In genomic region chr7:28811640-28812275, GRCm38 (mm10) we compare ENCODE assay signal across 8 mouse cellular contexts. TPM values are rescaled to one million over a fixed set of nuclear protein-coding genes. Genes with fewer than 3 reads are reported as not detected.
A peak's percentile ranks its signal among the peaks of the same experiment; 100 is the strongest.
DNase-seq lines count a peak whose midpoint lies in the region; ATAC-seq and TF ChIP-seq lines count a peak whose summit lies in the region.

No protein-coding gene starts in this region.

- no peak for TF ChIP-seq CTCF in G1E (IDR thresholded peaks at IDR 0.05; ENCODE audit: low read depth, low read length)
- peak; percentile 17; the same call in 1 of the 2 replicates for TF ChIP-seq CTCF in liver, postnatal 0 days (IDR thresholded peaks at IDR 0.05; ENCODE audit: low read depth)

- peak overlapping the region; percentile 99 for H3K27ac ChIP-seq in heart, embryonic 12.5 days (ENCODE audit: poor library complexity, severe bottlenecking)
- peak overlapping the region; percentile 99 for H3K27ac ChIP-seq in heart, embryonic 16.5 days (ENCODE audit: low read length)
- H3K27ac ChIP-seq in liver, postnatal 0 days (ENCODE audit: low read depth): peak overlapping the region; percentile 99

- H3K4me2 ChIP-seq in heart, embryonic 12.5 days: peak overlapping the region; percentile 83
- H3K4me2 ChIP-seq in heart, embryonic 16.5 days (ENCODE audit: low read depth, low read length): peak overlapping the region; percentile 81
- H3K4me2 ChIP-seq in liver, postnatal 0 days (ENCODE audit: low read depth, low read length): peak overlapping the region; percentile 72

- no peaks in the 10 kb centered on the region for H3K27me3 ChIP-seq in heart, embryonic 12.5 days (replicated peaks)
- H3K27me3 ChIP-seq in G1E (ENCODE audit: insufficient read depth, low read length): no peaks in the 10 kb centered on the region
- H3K27me3 ChIP-seq in heart, embryonic 16.5 days (ENCODE audit: control insufficient read depth, insufficient read depth, low read length): no peaks in the 10 kb centered on the region
- no peaks in the 10 kb centered on the region for H3K27me3 ChIP-seq in liver, postnatal 0 days (ENCODE audit: insufficient read depth, low read length)

- no peaks in the 10 kb centered on the region for H3K9me3 ChIP-seq in heart, embryonic 12.5 days (replicated peaks)
- no peaks in the 10 kb centered on the region for H3K9me3 ChIP-seq in G1E (replicated peaks)
- no peaks in the 10 kb centered on the region for H3K9me3 ChIP-seq in heart, embryonic 16.5 days (replicated peaks; ENCODE audit: control insufficient read depth, low read length)
- H3K9me3 ChIP-seq in liver, postnatal 0 days (ENCODE audit: low read length): no peaks in the 10 kb centered on the region

- H3K9ac ChIP-seq in heart, embryonic 12.5 days: peak overlapping the region; percentile 99
- peak overlapping the region; percentile 95 for H3K9ac ChIP-seq in heart, embryonic 16.5 days (ENCODE audit: low read length)
- H3K9ac ChIP-seq in liver, postnatal 0 days (replicated peaks): peak overlapping the region; percentile 93

- peaks cover 48% of the 10 kb centered on the region for H3K36me3 ChIP-seq in heart, embryonic 12.5 days
- peaks cover 51% of the 10 kb centered on the region for H3K36me3 ChIP-seq in G1E (replicated peaks)
- H3K36me3 ChIP-seq in heart, embryonic 16.5 days (ENCODE audit: control insufficient read depth, insufficient read depth): peaks cover 42% of the 10 kb centered on the region
- H3K36me3 ChIP-seq in liver, postnatal 0 days (replicated peaks; ENCODE audit: insufficient read depth, low read length): peaks cover 40% of the 10 kb centered on the region

- no peak for ATAC-seq in heart, embryonic 12.5 days (ENCODE audit: insufficient number of reproducible peaks, low FRiP score)
- no peak for ATAC-seq in G1E (ENCODE audit: extremely low read depth, insufficient number of reproducible peaks, low FRiP score, poor library complexity, severe bottlenecking)
- no peak for ATAC-seq in heart, embryonic 16.5 days (replicated peaks; ENCODE audit: extremely low read depth, insufficient read depth, low FRiP score)
- ATAC-seq in liver, postnatal 0 days: no peak

- H3K4me3 ChIP-seq in heart, embryonic 12.5 days: peak overlapping the region; percentile 92
- H3K4me3 ChIP-seq in G1E (ENCODE audit: low read depth, low read length): peak overlapping the region; percentile 91
- peak overlapping the region; percentile 84 for H3K4me3 ChIP-seq in heart, embryonic 16.5 days (ENCODE audit: low read length)
- H3K4me3 ChIP-seq in liver, postnatal 0 days (ENCODE audit: low read depth, low read length): peak overlapping the region; percentile 93

- no peak; the same call in 1 of the 2 replicates for TF ChIP-seq EP300 in liver, postnatal 0 days (IDR thresholded peaks at IDR 0.05; ENCODE audit: low read depth)

- DNase-seq in heart, postnatal 4 days: no peak
- no peak for DNase-seq in G1E (ENCODE audit: low spot score)
- no peak for DNase-seq in liver, postnatal 0 days
- no peak for DNase-seq in thymus, adult 18-20 months
- no peak for DNase-seq in adrenal gland, adult 8-10 months
- DNase-seq in gastrocnemius, adult 8-10 months (ENCODE audit: low spot score in 2 of 2): no peak

- H3K4me1 ChIP-seq in heart, embryonic 12.5 days (replicated peaks): peaks cover 56% of the 10 kb centered on the region
- peaks cover 73% of the 10 kb centered on the region for H3K4me1 ChIP-seq in G1E (ENCODE audit: insufficient read depth, low read depth, low read length)
- H3K4me1 ChIP-seq in heart, embryonic 16.5 days (ENCODE audit: control insufficient read depth, insufficient read depth, low read length): peaks cover 40% of the 10 kb centered on the region
- peaks cover 36% of the 10 kb centered on the region for H3K4me1 ChIP-seq in liver, postnatal 0 days (ENCODE audit: insufficient read depth)

- 8% methylated on average over 7 of the region's 7 CpGs for WGBS in heart, embryonic 12.5 days
- WGBS in heart, embryonic 16.5 days: 2% methylated on average over 7 of the region's 7 CpGs
- 6% methylated on average over 7 of the region's 7 CpGs for WGBS in liver, postnatal 0 days (ENCODE audit: insufficient replicate concordance)

RNA-seq across cellular contexts. Expression of gene Hnrnpl, which starts 3.4 kb away (rescaled TPM):
- polyA plus RNA-seq in heart, embryonic 12.5 days (2016; fragmentation: Nextera tagmentation; extraction: Ambion mirVana): 218 and 232 TPM in 2 replicates
- total RNA-seq in heart, postnatal 4 days (2021): 100 to 1,000 TPM; 549 to 557 TPM
- total RNA-seq in G1E (2014; fragmentation: Nextera tagmentation) (442 and 470 TPM in 2 replicates), G1E (2017) (251 and 279 TPM in 2 replicates)
- polyA plus RNA-seq in G1E (2012): 430 and 529 TPM in 2 replicates
- 135 and 139 TPM in 2 replicates for polyA plus RNA-seq in heart, embryonic 16.5 days (2015; fragmentation: Nextera tagmentation; extraction: Ambion mirVana)
- 82.0 and 88.6 TPM in 2 replicates for polyA plus RNA-seq in liver, postnatal 0 days (2015; fragmentation: Nextera tagmentation; extraction: Ambion mirVana)
- 100 to 1,000 TPM; 331 to 473 (median 439) TPM for total RNA-seq in adrenal gland, adult 8-10 months (2022)
- total RNA-seq in gastrocnemius, adult 8-10 months (2022): 100 to 1,000 TPM; 105 to 116 (median 109) TPM

RNA-seq across cellular contexts. Expression of gene Ech1, which starts 13.3 kb away (rescaled TPM):
- polyA plus RNA-seq in heart, embryonic 12.5 days (2016; fragmentation: Nextera tagmentation; extraction: Ambion mirVana): 137 and 142 TPM in 2 replicates
- total RNA-seq in heart, postnatal 4 days (2021): 100 to 1,000 TPM; 647 to 783 TPM
- total RNA-seq in G1E (2014; fragmentation: Nextera tagmentation): 102 and 127 TPM in 2 replicates
- 78.5 and 94.3 TPM in 2 replicates for total RNA-seq in G1E (2017)
- 12.9 and 33.1 TPM in 2 replicates for polyA plus RNA-seq in G1E (2012)
- polyA plus RNA-seq in heart, embryonic 16.5 days (2015; fragmentation: Nextera tagmentation; extraction: Ambion mirVana): 281 and 288 TPM in 2 replicates
- polyA plus RNA-seq in liver, postnatal 0 days (2015; fragmentation: Nextera tagmentation; extraction: Ambion mirVana): 534 and 566 TPM in 2 replicates
- total RNA-seq in adrenal gland, adult 8-10 months (2022): 100 to 1,000 TPM; 402 to 476 (median 431) TPM
- 100 to 1,000 TPM; 222 to 343 (median 237) TPM for total RNA-seq in gastrocnemius, adult 8-10 months (2022)

RNA-seq across cellular contexts. Expression of gene Lgals4, which starts 21.9 kb away (rescaled TPM):
- polyA plus RNA-seq in heart, embryonic 12.5 days (2016; fragmentation: Nextera tagmentation; extraction: Ambion mirVana): 4.2 and 4.4 TPM in 2 replicates
- 10 to 100 TPM; 17.8 to 20.8 TPM for total RNA-seq in heart, postnatal 4 days (2021)
- total RNA-seq in G1E (2014; fragmentation: Nextera tagmentation): 0.87 and 3.0 TPM in 2 replicates
- total RNA-seq in G1E (2017): 1.9 and 3.4 TPM in 2 replicates
- 0.22 and 0.68 TPM in 2 replicates for polyA plus RNA-seq in G1E (2012)
- 12.3 and 17.4 TPM in 2 replicates for polyA plus RNA-seq in heart, embryonic 16.5 days (2015; fragmentation: Nextera tagmentation; extraction: Ambion mirVana)
- 19.5 and 21.3 TPM in 2 replicates for polyA plus RNA-seq in liver, postnatal 0 days (2015; fragmentation: Nextera tagmentation; extraction: Ambion mirVana)
- total RNA-seq in adrenal gland, adult 8-10 months (2022): 10 to 100 TPM in 2 of 4 experiments, 1 to 10 TPM in 2; 6.6 to 34.6 (median 18.8) TPM
- total RNA-seq in gastrocnemius, adult 8-10 months (2022): 1 to 10 TPM in 3 of 4 experiments, under 1 TPM in 1; 0.58 to 1.6 (median 1.4) TPM

RNA-seq across cellular contexts. Expression of gene Rinl, which starts 23.0 kb away (rescaled TPM):
- 2.7 and 2.8 TPM in 2 replicates for polyA plus RNA-seq in heart, embryonic 12.5 days (2016; fragmentation: Nextera tagmentation; extraction: Ambion mirVana)
- 1 to 10 TPM; 1.1 to 1.8 TPM for total RNA-seq in heart, postnatal 4 days (2021)
- total RNA-seq in G1E (2014; fragmentation: Nextera tagmentation) (1.8 TPM in 1 of 2 replicates, not detected in the other), G1E (2017) (1.2 and 1.4 TPM in 2 replicates)
- polyA plus RNA-seq in G1E (2012): 1.4 and 1.8 TPM in 2 replicates
- 5.8 and 11.1 TPM in 2 replicates for polyA plus RNA-seq in heart, embryonic 16.5 days (2015; fragmentation: Nextera tagmentation; extraction: Ambion mirVana)
- 7.2 and 7.6 TPM in 2 replicates for polyA plus RNA-seq in liver, postnatal 0 days (2015; fragmentation: Nextera tagmentation; extraction: Ambion mirVana)
- 1 to 10 TPM; 1.9 to 4.4 (median 2.8) TPM for total RNA-seq in adrenal gland, adult 8-10 months (2022)
- total RNA-seq in gastrocnemius, adult 8-10 months (2022): under 1 TPM in 3 of 4 experiments, not detected in 1; 0.27 to 0.70 (median 0.56) TPM

RNA-seq across cellular contexts. Expression of gene Nfkbib, which starts 44.4 kb away (rescaled TPM):
- polyA plus RNA-seq in heart, embryonic 12.5 days (2016; fragmentation: Nextera tagmentation; extraction: Ambion mirVana): 30.0 and 32.1 TPM in 2 replicates
- 10 to 100 TPM; 14.4 to 14.5 TPM for total RNA-seq in heart, postnatal 4 days (2021)
- total RNA-seq in G1E (2014; fragmentation: Nextera tagmentation) (21.1 and 30.4 TPM in 2 replicates), G1E (2017) (9.5 and 10.7 TPM in 2 replicates)
- 109 and 136 TPM in 2 replicates for polyA plus RNA-seq in G1E (2012)
- 34.7 and 41.0 TPM in 2 replicates for polyA plus RNA-seq in heart, embryonic 16.5 days (2015; fragmentation: Nextera tagmentation; extraction: Ambion mirVana)
- polyA plus RNA-seq in liver, postnatal 0 days (2015; fragmentation: Nextera tagmentation; extraction: Ambion mirVana): 25.1 and 26.9 TPM in 2 replicates
- 10 to 100 TPM; 32.0 to 52.2 (median 39.6) TPM for total RNA-seq in adrenal gland, adult 8-10 months (2022)
- total RNA-seq in gastrocnemius, adult 8-10 months (2022): 10 to 100 TPM; 28.5 to 34.2 (median 31.2) TPM
